In the genomic region with DNA sequence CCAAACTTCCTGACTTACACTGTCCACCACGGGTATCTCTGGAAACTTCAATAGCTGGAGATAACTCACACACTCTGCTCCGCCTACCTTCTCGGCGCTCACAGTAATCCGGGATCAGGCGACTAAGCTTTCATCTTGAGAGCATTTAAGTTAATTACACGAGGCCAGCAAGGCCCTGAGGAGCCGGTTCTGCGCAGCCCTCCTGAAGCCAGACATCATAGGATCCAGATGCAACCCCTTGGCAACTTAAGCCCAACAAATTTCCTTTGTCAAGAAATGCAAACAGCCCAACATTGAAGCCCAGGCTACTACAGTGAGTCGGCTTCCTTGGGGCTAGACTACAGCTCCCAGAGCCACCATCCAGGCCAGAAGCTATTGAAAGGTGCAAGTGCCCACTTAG, we compare ENCODE assay signal across 16 mouse cellular contexts.
DNase-seq lines count a peak whose midpoint lies in the region; ATAC-seq and TF ChIP-seq lines count a peak whose summit lies in the region.
"Had no signal": no experiment of that assay in that cellular context is flagged by ENCODE, and none has a peak within 500 bp of the region (broad histone marks: within the 10 kb centered on the region; RNA-seq: fewer than 3 reads in every experiment).

No protein-coding gene starts in this region.

- TF ChIP-seq EP300 in heart, postnatal 0 days (IDR thresholded peaks at IDR 0.05; ENCODE audit: low read depth) = no peak

- H3K9ac ChIP-seq in heart, postnatal 0 days (replicated peaks; ENCODE audit: low read depth, low read length) = no peak overlapping the region
- no peak overlapping the region for H3K9ac ChIP-seq in limb, embryonic 13.5 days
- H3K9ac ChIP-seq: hindbrain, embryonic 14.5 days; neural tube, embryonic 12.5 days; stomach, embryonic 15.5 days had no signal

- WGBS in heart, postnatal 0 days = 9% methylated on average over 10 of the region's 10 CpGs
- 3% methylated on average over 10 of the region's 10 CpGs for WGBS in limb, embryonic 13.5 days

- TF ChIP-seq POLR2A in brain, embryonic 14.5 days (IDR thresholded peaks at IDR 0.05; ENCODE audit: borderline replicate concordance, extremely low read depth, insufficient read depth, insufficient read length, poor library complexity, severe bottlenecking) = no peak

- H3K4me1 ChIP-seq in heart, postnatal 0 days (ENCODE audit: control insufficient read depth, insufficient read depth) = no peaks in the 10 kb centered on the region
- peaks cover 46% of the 10 kb centered on the region for H3K4me1 ChIP-seq in limb, embryonic 13.5 days

- H3K27me3 ChIP-seq in heart, postnatal 0 days (ENCODE audit: control insufficient read depth, insufficient read depth, low read length) = peaks cover 43% of the 10 kb centered on the region
- H3K27me3 ChIP-seq in limb, embryonic 13.5 days = peaks cover 50% of the 10 kb centered on the region

- no peak overlapping the region for H3K4me2 ChIP-seq in heart, postnatal 0 days (ENCODE audit: low read depth, low read length)
- peak overlapping the region; percentile 49 for H3K4me2 ChIP-seq in limb, embryonic 13.5 days (replicated peaks)
- H3K4me2 ChIP-seq: hindbrain, embryonic 14.5 days had no signal

- ATAC-seq in heart, postnatal 0 days (ENCODE audit: insufficient read depth, low read depth) = no peak
- 0 out of 2 replicates have a peak, but pooled peaks have one; percentile 13 for ATAC-seq in limb, embryonic 13.5 days (ENCODE audit: low FRiP score, low read depth)
- ATAC-seq: CD4-positive, CD25-positive, alpha-beta regulatory T cell, adult 4 months had no signal

- TF ChIP-seq CTCF in heart, postnatal 0 days (IDR thresholded peaks at IDR 0.05; ENCODE audit: low read depth) = no peak
- TF ChIP-seq CTCF in brain, embryonic 14.5 days (IDR thresholded peaks at IDR 0.05; ENCODE audit: borderline replicate concordance, extremely low read depth, insufficient read depth, insufficient read length) = no peak

- H3K36me3 ChIP-seq in heart, postnatal 0 days (replicated peaks; ENCODE audit: control insufficient read depth, insufficient read depth, low read length) = no peaks in the 10 kb centered on the region
- H3K36me3 ChIP-seq in limb, embryonic 13.5 days = no peaks in the 10 kb centered on the region
- H3K36me3 ChIP-seq: neural tube, embryonic 12.5 days; stomach, embryonic 15.5 days had no signal

- H3K9me3 ChIP-seq in heart, postnatal 0 days (replicated peaks; ENCODE audit: control insufficient read depth, low read length) = 0 out of 2 replicates have a peak, but pooled peaks cover 3% of the 10 kb centered on the region
- no peaks in the 10 kb centered on the region for H3K9me3 ChIP-seq in limb, embryonic 13.5 days
- H3K9me3 ChIP-seq: neural tube, embryonic 12.5 days; stomach, embryonic 15.5 days had no signal

- no peak overlapping the region for H3K27ac ChIP-seq in heart, postnatal 0 days (ENCODE audit: low read depth)
- peak overlapping the region; percentile 70 for H3K27ac ChIP-seq in limb, embryonic 13.5 days
- H3K27ac ChIP-seq: hindbrain, embryonic 14.5 days; neural tube, embryonic 12.5 days; stomach, embryonic 15.5 days had no signal

- DNase-seq in heart, postnatal 0 days (ENCODE audit: low spot score) = no peak
- no peak for DNase-seq in heart, postnatal 4 days
- DNase-seq in brain, embryonic 14.5 days (ENCODE audit: low read depth) = peak; percentile 53
- peak; percentile 45 for DNase-seq in embryo, embryonic 9.5 days (ENCODE audit: extremely low spot score)
- DNase-seq in thymus, postnatal 10 days (ENCODE audit: low spot score in 2 of 2) = no peak
- no peak for DNase-seq in layer of hippocampus, adult 9-10 months (ENCODE audit: low spot score)
- DNase-seq in testis, postnatal 14 days (ENCODE audit: low spot score) = no peak
- DNase-seq: cerebellum, postnatal 10 days; gastrocnemius, postnatal 36 days; lung, adult 2 months; right cerebral cortex, postnatal 14 days had no signal

- 0 out of 2 replicates have a peak overlapping the region, but pooled peaks have one; percentile 4 for H3K4me3 ChIP-seq in heart, postnatal 0 days (ENCODE audit: low read depth, low read length)
- peak overlapping the region; percentile 17; the same call in 1 of the 2 replicates for H3K4me3 ChIP-seq in limb, embryonic 13.5 days
- H3K4me3 ChIP-seq: neural tube, embryonic 12.5 days; stomach, embryonic 15.5 days had no signal

Comparison
In these comparisons a context has a peak if more than half of its experiments do, and no peak if none do; other contexts are left out.
1. DNase-seq: peak in brain, embryonic 14.5 days (single experiment) and embryo, embryonic 9.5 days (single experiment); none in heart, postnatal 0 days (single experiment), heart, postnatal 4 days (single experiment), thymus, postnatal 10 days (0 of 2), layer of hippocampus, adult 9-10 months (single experiment) and testis, postnatal 14 days (single experiment).